Comparison of ENCODE assay signal across 25 mouse cellular contexts in the genomic region with DNA sequence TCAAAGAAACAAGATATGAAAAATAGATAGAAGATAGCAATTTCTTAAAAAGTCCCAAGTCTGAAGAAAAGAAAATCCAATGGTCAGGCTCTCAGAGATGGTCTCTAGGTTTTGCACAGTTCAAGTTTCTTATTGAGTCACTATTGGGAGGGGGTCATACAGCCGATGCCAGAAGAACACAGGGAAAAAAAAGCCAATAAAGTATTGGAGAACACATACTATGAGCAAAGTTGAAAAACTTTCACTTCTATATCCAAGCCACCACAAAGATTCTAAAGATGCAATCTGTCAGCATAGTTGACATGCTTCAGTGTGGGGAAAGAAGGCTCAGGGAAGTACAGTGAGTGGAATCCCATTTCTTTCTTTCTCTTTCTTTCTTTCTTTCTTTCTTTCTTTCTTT.
"Had no signal": no experiment of that assay in that cellular context is flagged by ENCODE, and none has a peak within 500 bp of the region (broad histone marks: within the 10 kb centered on the region; RNA-seq: fewer than 3 reads in every experiment).

No protein-coding gene starts in this region.

- H3K4me3 ChIP-seq: heart, adult 2 months; heart, embryonic 13.5 days; heart, embryonic 15.5 days; hindbrain, embryonic 13.5 days; hindbrain, embryonic 15.5 days; kidney, embryonic 15.5 days; limb, embryonic 13.5 days; limb, embryonic 15.5 days; liver, embryonic 12.5 days had no signal

- H3K4me1 ChIP-seq: hindbrain, embryonic 13.5 days; hindbrain, embryonic 15.5 days; kidney, embryonic 15.5 days; limb, embryonic 13.5 days; limb, embryonic 15.5 days had no signal

- H3K27ac ChIP-seq: heart, adult 2 months; heart, embryonic 13.5 days; heart, embryonic 15.5 days; hindbrain, embryonic 13.5 days; hindbrain, embryonic 15.5 days; hindbrain, postnatal 0 days; kidney, embryonic 15.5 days; kidney, postnatal 0 days; limb, embryonic 13.5 days; limb, embryonic 15.5 days; liver, embryonic 12.5 days had no signal

- ATAC-seq: hindbrain, postnatal 0 days; intestine, embryonic 16.5 days; liver, embryonic 12.5 days had no signal

- DNase-seq: gastrocnemius, postnatal 14 days; gastrocnemius, postnatal 36 days; heart, adult 11 months; heart, adult 2 months; heart, postnatal 14 days; heart, postnatal 36 days; kidney, adult 11 months; kidney, adult 2 months; kidney, adult 9 months; kidney, postnatal 14 days; kidney, postnatal 36 days; layer of hippocampus, adult 9-11 months; layer of hippocampus, postnatal 36 days; left cerebral cortex, postnatal 4 days had no signal
